ENCODE assay signal across 7 mouse cellular contexts in genomic region chr7:135735691-135736580, GRCm38 (mm10). TPM values are rescaled to one million over a fixed set of nuclear protein-coding genes. Genes with fewer than 3 reads are reported as not detected.
DNase-seq lines count a peak whose midpoint lies in the region; ATAC-seq and TF ChIP-seq lines count a peak whose summit lies in the region.

No protein-coding gene starts in this region.

- no peaks in the 10 kb centered on the region for H3K9me3 ChIP-seq in embryonic facial prominence, embryonic 14.5 days (ENCODE audit: control insufficient read depth, low read length)
- H3K9me3 ChIP-seq in limb, embryonic 13.5 days, result no peaks in the 10 kb centered on the region
- no peaks in the 10 kb centered on the region for H3K9me3 ChIP-seq in midbrain, embryonic 15.5 days

- intact Hi-C loops in heart, adult 2 months (cut with DNase I), result loop anchor here (5.0 kb wide), 2 partner anchors 54 to 199 kb away; partner anchors contain the start of gene Ptpre

- peak; percentile 96 for TF ChIP-seq CTCF in heart, adult 2 months (IDR thresholded peaks at IDR 0.05)
- peak; percentile 96 for TF ChIP-seq CTCF in spleen, adult 2 months (IDR thresholded peaks at IDR 0.05; ENCODE audit: extremely low read depth, insufficient read depth, insufficient read length, insufficient replicate concordance)

- TF ChIP-seq POLR2A in heart, adult 2 months (IDR thresholded peaks at IDR 0.05; ENCODE audit: insufficient read depth, low read depth, low read length), result no peak
- no peak for TF ChIP-seq POLR2A in spleen, adult 2 months (IDR thresholded peaks at IDR 0.05; ENCODE audit: low read depth, low read length)

- H3K4me1 ChIP-seq in embryonic facial prominence, embryonic 14.5 days (ENCODE audit: control insufficient read depth, insufficient read depth, low read length), result no peaks in the 10 kb centered on the region
- H3K4me1 ChIP-seq in heart, adult 2 months (ENCODE audit: control insufficient read depth, insufficient read depth, low read length), result peaks cover 1% of the 10 kb centered on the region; the same call in 1 of the 2 replicates
- peaks cover 12% of the 10 kb centered on the region for H3K4me1 ChIP-seq in limb, embryonic 13.5 days
- H3K4me1 ChIP-seq in midbrain, embryonic 15.5 days, result peaks cover 8% of the 10 kb centered on the region
- no peaks in the 10 kb centered on the region for H3K4me1 ChIP-seq in spleen, adult 2 months (ENCODE audit: control insufficient read depth, insufficient read depth, insufficient read length)

- H3K27ac ChIP-seq in embryonic facial prominence, embryonic 14.5 days (replicated peaks; ENCODE audit: low read depth, low read length), result peak overlapping the region; percentile 61
- H3K27ac ChIP-seq in heart, adult 2 months, result peak overlapping the region; percentile 36
- peak overlapping the region; percentile 17; the same call in 1 of the 2 replicates for H3K27ac ChIP-seq in limb, embryonic 13.5 days
- no peak overlapping the region for H3K27ac ChIP-seq in midbrain, embryonic 15.5 days
- no peak overlapping the region for H3K27ac ChIP-seq in spleen, adult 2 months (ENCODE audit: insufficient read depth, low read length)

- peak overlapping the region; percentile 21 for H3K4me3 ChIP-seq in embryonic facial prominence, embryonic 14.5 days (ENCODE audit: low read depth, low read length)
- H3K4me3 ChIP-seq in heart, adult 2 months, result peak overlapping the region; percentile 47
- peak overlapping the region; percentile 22 for H3K4me3 ChIP-seq in limb, embryonic 13.5 days
- H3K4me3 ChIP-seq in midbrain, embryonic 15.5 days, result peak overlapping the region; percentile 22; the same call in 1 of the 2 replicates
- H3K4me3 ChIP-seq in spleen, adult 2 months (ENCODE audit: extremely low read depth, insufficient read depth, insufficient read length), result peak overlapping the region; percentile 35

- peak overlapping the region; percentile 15 for H3K9ac ChIP-seq in embryonic facial prominence, embryonic 14.5 days (ENCODE audit: low read depth, low read length)
- no peak overlapping the region for H3K9ac ChIP-seq in heart, adult 2 months (ENCODE audit: low read depth, low read length)
- no peak overlapping the region for H3K9ac ChIP-seq in limb, embryonic 13.5 days
- H3K9ac ChIP-seq in midbrain, embryonic 15.5 days, result no peak overlapping the region

- WGBS in embryonic facial prominence, embryonic 14.5 days, result 20% methylated on average over 31 of the region's 31 CpGs
- WGBS in heart, adult 2 months, result 18% methylated on average over 31 of the region's 31 CpGs
- 17% methylated on average over 31 of the region's 31 CpGs for WGBS in limb, embryonic 13.5 days
- 14% methylated on average over 31 of the region's 31 CpGs for WGBS in midbrain, embryonic 15.5 days
- WGBS in spleen, adult 2 months, result 6% methylated on average over 31 of the region's 31 CpGs

- DNase-seq in adrenal gland, postnatal 36 days, result peak; percentile 81 to 85
- peak; percentile 93 for DNase-seq in embryonic facial prominence, embryonic 14.5 days (ENCODE audit: low spot score)
- DNase-seq in heart, adult 2 months, result peak; percentile 84 to 87
- DNase-seq in kidney, adult 8-10 months, result peak; percentile 88 to 90
- DNase-seq in spleen, adult 2 months (ENCODE audit: low read depth in 1 of 2, low spot score in 2 of 2), result peak; percentile 91

- H3K4me2 ChIP-seq in embryonic facial prominence, embryonic 14.5 days (ENCODE audit: low read depth, low read length), result peak overlapping the region; percentile 45
- peak overlapping the region; percentile 55 for H3K4me2 ChIP-seq in limb, embryonic 13.5 days (replicated peaks)
- peak overlapping the region; percentile 49 for H3K4me2 ChIP-seq in midbrain, embryonic 15.5 days

- TF ChIP-seq EP300 in heart, adult 2 months (IDR thresholded peaks at IDR 0.05; ENCODE audit: insufficient read depth, low read depth, low read length), result peak; percentile 71; the same call in 1 of the 2 replicates

- H3K79me2 ChIP-seq in heart, adult 2 months (replicated peaks; ENCODE audit: control insufficient read depth, insufficient read depth, low read length), result no peaks in the 10 kb centered on the region

- ATAC-seq in embryonic facial prominence, embryonic 14.5 days (ENCODE audit: low read depth), result peak; percentile 97
- ATAC-seq in limb, embryonic 13.5 days (ENCODE audit: low FRiP score, low read depth), result peak; percentile 89
- ATAC-seq in midbrain, embryonic 15.5 days (replicated peaks), result peak; percentile 91

- H3K36me3 ChIP-seq in embryonic facial prominence, embryonic 14.5 days (ENCODE audit: control insufficient read depth, insufficient read depth, low read length), result no peaks in the 10 kb centered on the region
- H3K36me3 ChIP-seq in heart, adult 2 months (ENCODE audit: control insufficient read depth, insufficient read depth, low read length), result no peaks in the 10 kb centered on the region
- H3K36me3 ChIP-seq in limb, embryonic 13.5 days, result no peaks in the 10 kb centered on the region
- H3K36me3 ChIP-seq in midbrain, embryonic 15.5 days (replicated peaks), result no peaks in the 10 kb centered on the region
- no peaks in the 10 kb centered on the region for H3K36me3 ChIP-seq in spleen, adult 2 months (ENCODE audit: control insufficient read depth, insufficient read depth, low read length)

- no peaks in the 10 kb centered on the region for H3K27me3 ChIP-seq in embryonic facial prominence, embryonic 14.5 days (replicated peaks; ENCODE audit: control insufficient read depth, insufficient read depth, low read length)
- H3K27me3 ChIP-seq in heart, adult 2 months (ENCODE audit: control insufficient read depth, insufficient read depth, low read length), result no peaks in the 10 kb centered on the region
- H3K27me3 ChIP-seq in limb, embryonic 13.5 days, result no peaks in the 10 kb centered on the region
- no peaks in the 10 kb centered on the region for H3K27me3 ChIP-seq in midbrain, embryonic 15.5 days (replicated peaks)
- H3K27me3 ChIP-seq in spleen, adult 2 months (ENCODE audit: control insufficient read depth, insufficient read depth, low read length), result no peaks in the 10 kb centered on the region

RNA-seq across cellular contexts. Expression of gene Mki67, which starts 19.8 kb away (rescaled TPM):
- 10 to 100 TPM in 1 of 2 experiments, 1 to 10 TPM in 1; 9.3 to 10.4 TPM for total RNA-seq in adrenal gland, postnatal 36 days (2021)
- polyA plus RNA-seq in embryonic facial prominence, embryonic 14.5 days (2014; fragmentation: Nextera tagmentation; extraction: Ambion mirVana), result 49.5 and 51.4 TPM in 2 replicates
- 1 to 10 TPM in 1 of 2 experiments, under 1 TPM in 1; 0.97 to 1.9 TPM for total RNA-seq in heart, adult 2 months (2021)
- 0.16 and 0.29 TPM in 2 replicates for polyA plus RNA-seq in heart, adult 2 months (2012; rRNA removed)
- polyA plus RNA-seq in limb, embryonic 13.5 days (2015; fragmentation: Nextera tagmentation; extraction: Ambion mirVana), result 38.5 and 39.4 TPM in 2 replicates
- 6.0 and 6.5 TPM in 2 replicates for polyA plus RNA-seq in midbrain, embryonic 15.5 days (2015; fragmentation: Nextera tagmentation; extraction: Ambion mirVana)
- 4.6 and 5.0 TPM in 2 replicates for polyA plus RNA-seq in spleen, adult 2 months (2012; rRNA removed)

Comparison
In these comparisons a context has a peak if more than half of its experiments do, and no peak if none do; other contexts are left out.
1. H3K27ac ChIP-seq: peak in embryonic facial prominence, embryonic 14.5 days (single experiment), heart, adult 2 months (single experiment) and limb, embryonic 13.5 days (single experiment); none in midbrain, embryonic 15.5 days (single experiment) and spleen, adult 2 months (single experiment).
2. Peak in every context shown above with its lines, with median percentiles within 50 percentile points of each other: DNase-seq, ATAC-seq, H3K4me2 ChIP-seq and H3K4me3 ChIP-seq.